Mouse (Mus musculus) small intestine, adult 2 months (tissue): ENCODE measurements around the gene Lsamp. TPM values are rescaled to one million over a fixed set of nuclear protein-coding genes. Genes with fewer than 3 reads are reported as not detected.
"Not testable (repeated sequence)": the region's sequence is repeated elsewhere in the genome, so short reads cannot be mapped to it uniquely, and the experiment has no call there.

Source experiments
- H3K27ac ChIP-seq: fragments of 200-500 bp; 2 replicates; pipeline ENCODE4 v1.5.1; 2012; ENCODE audit warnings: low read depth, low read length, control low read depth, inconsistent platforms; ENCODE audit not compliant: insufficient read depth
- H3K27me3 ChIP-seq: fragments of 200-500 bp; 2 replicates; pipeline ENCODE4 v1.6.1; 2012; ENCODE audit warnings: mild to moderate bottlenecking, moderate library complexity, low read length, inconsistent platforms; ENCODE audit not compliant: control insufficient read depth, insufficient read depth
- H3K36me3 ChIP-seq: fragments of 200-500 bp; 2 replicates; pipeline ENCODE4 v1.6.1; 2012; ENCODE audit warnings: mild to moderate bottlenecking, low read length, control low read depth, inconsistent platforms; ENCODE audit not compliant: control insufficient read depth, insufficient read depth
- H3K4me1 ChIP-seq: fragments of 200-500 bp; 2 replicates; pipeline ENCODE4 v1.6.1; 2012; ENCODE audit warnings: low read length, inconsistent platforms, mixed read lengths; ENCODE audit not compliant: control insufficient read depth, insufficient read depth, insufficient read length
- H3K4me3 ChIP-seq: fragments of 200-500 bp; 2 replicates; pipeline ENCODE4 v1.5.1; 2012; ENCODE audit warnings: low read depth, mild to moderate bottlenecking, control low read depth, inconsistent platforms, low read length, moderate library complexity
- CTCF ChIP-seq: fragments of 200-500 bp; IDR thresholded peaks from 2 replicates; pipeline ENCODE4 v1.5.1; 2012; ENCODE audit warnings: low read depth, mild to moderate bottlenecking, control low read depth, inconsistent platforms, low read length, moderate library complexity, mixed read lengths; ENCODE audit not compliant: insufficient replicate concordance, insufficient read length; ENCODE audit errors: extremely low read depth
- POLR2A ChIP-seq: fragments of 200-500 bp; IDR thresholded peaks from 2 replicates; pipeline ENCODE4 v1.6.1; 2012; ENCODE audit warnings: low read depth, mild to moderate bottlenecking, control low read depth, inconsistent platforms, low read length, moderate library complexity
- WGBS: fragments of 180-500 bp; shearing (Covaris S2); methylation state at CpG from one replicate; pipeline ENCODE4 v1.1.7; 2018; 5-methylcytosine and 5-hydroxymethylcytosine counted together
- polyA plus RNA-seq: library from polyadenylated mRNA; depleted of rRNA; stranded (reverse); fragments of >200 nt; gene quantifications from 2 replicates; pipeline ENCODE4 v1.2.3, GENCODE M21; 2012

The Lsamp gene
- polyA plus RNA-seq, 1 experiment: 0.08 TPM

- Histone ChIP-seq H3K27me3 (no peaks in the 10 kb centered on the region), H3K4me1 (no peaks in the 10 kb centered on the region), H3K4me3 (no peak overlapping the region), H3K27ac (no peak overlapping the region), H3K36me3 (no peaks in the 10 kb centered on the region)
- TF ChIP-seq POLR2A (no peak), CTCF (no peak)
- 46% methylated on average over 4 of the region's 4 CpGs for WGBS
Observed at GRCm38 (mm10) chr16:40601431-40602387, 617.5 kb downstream of the Lsamp start.

- H3K36me3 ChIP-seq: no peaks in the 10 kb centered on the region
- no peak overlapping the region for H3K4me3 ChIP-seq
- 93% methylated on average over 3 of the region's 3 CpGs for WGBS
- no peak for TF ChIP-seq POLR2A
- no peak for TF ChIP-seq CTCF
- H3K27me3 ChIP-seq: no peaks in the 10 kb centered on the region
- H3K27ac ChIP-seq: no peak overlapping the region
- no peaks in the 10 kb centered on the region for H3K4me1 ChIP-seq
Observed at GRCm38 (mm10) chr16:40607509-40607908, 623.3 kb downstream of the Lsamp start.

- not testable (repeated sequence) for H3K27ac ChIP-seq, H3K27me3 ChIP-seq, H3K4me1 ChIP-seq, H3K4me3 ChIP-seq, H3K36me3 ChIP-seq
- WGBS: 23% methylated on average over 1 of the region's 1 CpGs
Observed at GRCm38 (mm10) chr16:40616697-40617096, 632.5 kb downstream of the Lsamp start.

- not testable (repeated sequence) for H3K4me1 ChIP-seq, H3K27me3 ChIP-seq, H3K4me3 ChIP-seq, H3K27ac ChIP-seq, H3K36me3 ChIP-seq
- 59% methylated on average over 7 of the region's 7 CpGs for WGBS
Observed at GRCm38 (mm10) chr16:40621086-40621485, 636.9 kb downstream of the Lsamp start.

- Histone ChIP-seq H3K4me3 (no peak overlapping the region), H3K27ac (no peak overlapping the region), H3K4me1 (no peaks in the 10 kb centered on the region), H3K36me3 (no peaks in the 10 kb centered on the region), H3K27me3 (no peaks in the 10 kb centered on the region)
- WGBS: 79% methylated on average over 5 of the region's 5 CpGs
- TF ChIP-seq POLR2A: no peak
- TF ChIP-seq CTCF: no peak
Observed at GRCm38 (mm10) chr16:40627159-40627558, 643.0 kb downstream of the Lsamp start.

- H3K4me1 ChIP-seq: no peaks in the 10 kb centered on the region
- H3K27ac ChIP-seq: no peak overlapping the region
- 81% methylated on average over 3 of the region's 3 CpGs for WGBS
- H3K36me3 ChIP-seq: no peaks in the 10 kb centered on the region
- TF ChIP-seq CTCF (no peak), POLR2A (no peak)
- no peak overlapping the region for H3K4me3 ChIP-seq
- no peaks in the 10 kb centered on the region for H3K27me3 ChIP-seq
Observed at GRCm38 (mm10) chr16:40639621-40640371, 655.6 kb downstream of the Lsamp start.

GRCm38 (mm10) chr16:40652800-40653199, 668.6 kb downstream of the Lsamp start:
- H3K36me3 ChIP-seq: no peaks in the 10 kb centered on the region
- 88% methylated on average over 5 of the region's 5 CpGs for WGBS
- H3K4me1 ChIP-seq: no peaks in the 10 kb centered on the region
- H3K4me3 ChIP-seq: no peak overlapping the region
- H3K27ac ChIP-seq: no peak overlapping the region
- H3K27me3 ChIP-seq: no peaks in the 10 kb centered on the region
- TF ChIP-seq CTCF (no peak), POLR2A (no peak)
